Mouse (Mus musculus) kidney, postnatal 25 days (tissue): ENCODE results near the gene Fgd6.

Experiments
- DNase-seq, 2 experiments: peaks; one replicate each; pipeline ENCODE4 v3.0.0; 2021; ENCODE audit warnings: mixed read lengths in 2 of 2

The Fgd6 gene

GRCm38 (mm10) chr10:94035658-94036374 lies at the start of gene Fgd6, which contains the start of gene Vezt:
TSS of gene Fgd6 (plus strand) at chr10:94036001.
TSS of gene Vezt (minus strand) at chr10:94035817.
- DNase-seq, result peak; percentile 99

DNA sequence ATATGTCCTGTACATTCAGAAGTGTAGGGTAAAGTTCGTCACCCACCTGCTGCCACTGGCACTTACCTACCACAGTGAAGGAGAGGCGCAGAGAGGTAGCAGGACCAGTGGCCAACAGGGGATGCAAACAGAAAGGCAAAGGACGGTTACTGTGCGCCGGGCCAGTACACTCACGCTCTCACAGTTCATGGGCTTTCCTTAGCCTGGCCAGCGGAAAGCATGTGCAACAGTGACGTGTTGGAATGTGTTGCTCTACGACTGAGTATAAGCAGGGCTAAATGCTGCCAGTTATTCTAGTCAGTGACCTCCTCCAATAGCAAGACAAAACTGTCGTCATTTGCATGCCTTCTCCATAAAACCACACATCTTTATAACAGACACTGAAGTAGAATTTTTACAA lies 41.7 kb upstream of the Fgd6 start:
- DNase-seq, result no peak

GRCm38 (mm10) chr10:93995100-93995499 lies 40.7 kb upstream of the Fgd6 start:
- no peak for DNase-seq

GRCm38 (mm10) chr10:93999357-93999756 lies 36.4 kb upstream of the Fgd6 start:
- no peak for DNase-seq

DNA sequence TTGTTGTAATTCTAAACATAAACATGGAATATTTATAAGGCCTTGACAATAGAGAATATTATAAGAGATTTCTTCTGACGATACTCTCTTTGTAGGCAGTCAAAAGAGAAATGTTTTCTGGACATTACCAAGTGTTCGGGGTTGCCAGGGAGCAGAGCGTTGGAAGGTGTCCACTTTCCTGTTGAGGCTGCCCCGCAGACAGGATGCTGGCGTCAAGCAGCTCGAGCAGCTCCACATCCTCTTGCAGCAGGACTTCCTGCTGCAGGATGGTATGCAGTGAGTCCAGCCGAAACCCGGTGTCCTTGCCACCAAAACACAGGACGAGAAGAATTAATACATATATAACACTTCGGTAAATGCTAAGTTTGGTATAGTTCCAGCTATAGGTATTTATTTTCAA lies 35.6 kb upstream of the Fgd6 start:
- DNase-seq, result peak; percentile 52 to 78

GRCm38 (mm10) chr10:94008356-94008755 lies 27.4 kb upstream of the Fgd6 start:
- no peak for DNase-seq

DNA sequence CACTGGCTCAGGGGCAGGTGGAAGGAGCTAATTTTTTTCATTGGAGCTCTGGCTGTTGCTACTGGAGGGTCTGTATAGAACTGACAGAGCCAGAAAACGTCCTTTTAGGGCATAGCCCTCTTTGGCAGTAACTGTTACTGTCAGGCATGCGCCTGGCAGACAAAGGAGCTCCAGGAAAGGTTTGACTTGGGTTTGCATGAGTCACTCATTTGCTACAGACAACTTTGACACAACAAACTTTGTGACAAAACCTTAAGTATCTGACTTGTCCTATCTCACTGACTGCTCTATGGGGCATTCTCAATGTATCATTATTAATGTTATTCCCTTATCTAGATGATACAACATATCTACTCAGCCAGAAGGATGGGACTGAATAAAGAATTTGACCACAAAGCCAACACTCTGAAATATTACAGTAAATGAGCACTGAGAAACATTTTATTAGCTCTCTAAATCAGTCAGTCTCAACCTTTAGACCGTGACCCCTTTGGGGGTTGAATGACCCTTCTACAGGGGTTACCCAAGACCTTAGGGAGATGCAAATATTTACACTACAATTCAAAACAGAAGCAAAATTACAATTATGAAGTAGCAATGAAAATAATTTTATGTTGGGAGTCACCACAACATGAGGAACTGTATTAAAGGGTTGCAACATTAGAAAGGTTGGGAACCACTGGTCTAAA lies 25.7 kb upstream of the Fgd6 start:
- no peak for DNase-seq

GRCm38 (mm10) chr10:94011024-94011423 lies 24.8 kb upstream of the Fgd6 start:
- no peak for DNase-seq

- DNase-seq, result peak; percentile 73 to 82
These were observed 22.6 kb upstream of the Fgd6 start for GRCm38 (mm10) chr10:94013196-94013595.

GRCm38 (mm10) chr10:94014200-94014599 lies 21.6 kb upstream of the Fgd6 start:
- peak in 1 of 2 experiments; percentile 13 for DNase-seq

GRCm38 (mm10) chr10:94017455-94017854 lies 18.3 kb upstream of the Fgd6 start:
- DNase-seq, result no peak

DNA sequence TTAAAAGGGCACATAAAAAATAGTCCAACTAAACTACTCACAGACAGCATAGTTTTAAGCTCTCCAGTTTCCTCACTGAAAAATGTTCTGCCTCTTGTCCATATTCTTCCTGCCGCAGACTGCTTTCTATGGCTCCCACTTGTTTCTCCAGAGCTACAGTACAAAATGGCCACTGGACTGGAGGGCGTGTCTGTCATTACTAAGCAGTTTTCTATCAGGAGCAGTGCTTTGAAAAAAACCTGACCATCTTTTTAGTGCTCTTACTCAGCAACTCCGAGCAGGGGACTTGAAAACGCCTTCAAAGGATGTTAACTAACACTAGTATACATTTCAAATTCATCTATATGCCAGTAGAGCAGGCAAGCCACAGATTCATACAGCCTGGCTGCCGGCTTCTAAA lies 15.2 kb upstream of the Fgd6 start:
- DNase-seq, result no peak

- DNase-seq, result no peak
These were observed 14.7 kb upstream of the Fgd6 start for GRCm38 (mm10) chr10:94021059-94021458.

- no peak for DNase-seq
These were observed 10.7 kb upstream of the Fgd6 start for GRCm38 (mm10) chr10:94025079-94025478.

DNA sequence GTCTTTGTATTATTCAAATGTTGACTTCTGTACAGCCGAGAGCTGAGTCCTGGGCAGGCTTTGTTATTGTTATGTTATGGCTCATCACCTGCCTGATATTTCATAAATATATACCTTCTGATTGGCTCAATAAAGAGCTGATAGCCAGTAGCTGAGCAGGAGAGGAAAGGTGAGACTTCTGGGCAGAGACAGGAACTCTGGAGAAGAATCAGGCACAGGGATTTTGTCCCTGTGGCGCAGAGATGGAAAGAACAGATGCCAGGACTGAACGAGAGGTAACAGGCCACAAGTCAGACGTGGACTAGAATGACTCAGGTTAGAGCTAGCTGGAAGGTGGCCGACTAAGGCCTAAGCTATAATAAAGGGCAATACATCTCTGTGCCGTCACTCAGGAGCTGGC lies 7.3 kb upstream of the Fgd6 start:
- DNase-seq, result no peak

DNA sequence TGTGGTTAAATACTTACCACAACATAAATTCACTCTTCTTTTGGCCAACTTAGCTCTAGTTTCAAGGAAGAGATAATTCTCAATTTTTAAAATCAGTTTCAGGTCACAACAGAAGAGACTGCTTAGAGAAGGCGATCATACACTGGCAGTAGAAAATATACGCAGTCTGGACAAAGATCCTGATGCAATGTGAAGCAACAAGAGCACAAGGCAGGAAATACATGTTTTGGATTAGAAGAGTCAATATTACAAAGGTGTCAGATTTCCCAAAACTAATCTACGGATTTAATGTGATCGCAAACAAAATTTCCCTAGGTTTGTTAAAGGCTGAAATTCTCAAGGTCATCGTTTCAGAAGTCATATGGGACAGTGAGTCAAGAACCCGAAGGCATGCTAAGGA lies 4.6 kb upstream of the Fgd6 start:
- no peak for DNase-seq

GRCm38 (mm10) chr10:94034876-94035657 lies 734 bp upstream of the Fgd6 start:
- DNase-seq, result peak; percentile 68 to 81

GRCm38 (mm10) chr10:94036375-94036758 lies 566 bp downstream of the Fgd6 start:
- no peak for DNase-seq

DNA sequence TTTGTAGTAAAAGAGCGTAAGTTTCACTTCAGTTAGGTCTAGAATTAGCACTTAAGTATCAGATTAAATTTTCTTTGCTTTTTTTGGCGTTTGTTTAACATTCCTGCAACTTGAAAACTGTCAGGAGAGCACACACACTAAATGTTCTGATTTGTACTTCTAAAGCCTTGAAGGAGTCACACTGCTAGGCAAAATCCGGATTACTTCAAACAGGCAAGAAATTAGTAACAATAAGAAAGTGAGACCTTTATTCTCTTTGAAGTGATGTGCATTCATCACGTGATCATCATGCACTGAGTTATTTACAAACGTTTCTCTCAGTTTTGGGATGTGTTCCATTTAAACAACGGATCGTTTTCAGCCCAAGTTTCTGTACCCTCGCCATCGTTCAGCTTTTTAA lies 1.4 kb downstream of the Fgd6 start:
- no peak for DNase-seq

DNA sequence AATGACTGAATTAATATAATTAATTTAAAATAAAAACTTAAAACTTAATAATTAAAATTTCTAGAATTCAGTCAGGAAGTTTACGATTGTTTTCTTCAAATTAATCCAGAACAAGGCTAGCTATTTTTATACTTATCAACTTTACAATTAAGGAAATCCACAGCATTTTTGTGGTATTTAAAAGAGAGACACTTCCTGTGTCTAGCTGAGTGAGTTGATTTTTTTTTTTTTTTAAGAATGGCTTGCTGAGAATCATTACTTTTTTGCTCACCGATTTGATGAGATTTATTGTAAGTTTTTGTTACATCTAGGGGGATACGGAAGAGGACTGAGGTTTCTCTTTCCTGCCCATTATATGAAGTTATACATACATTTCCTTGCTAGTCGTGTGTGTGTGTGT lies 1.8 kb downstream of the Fgd6 start:
- DNase-seq, result no peak

DNA sequence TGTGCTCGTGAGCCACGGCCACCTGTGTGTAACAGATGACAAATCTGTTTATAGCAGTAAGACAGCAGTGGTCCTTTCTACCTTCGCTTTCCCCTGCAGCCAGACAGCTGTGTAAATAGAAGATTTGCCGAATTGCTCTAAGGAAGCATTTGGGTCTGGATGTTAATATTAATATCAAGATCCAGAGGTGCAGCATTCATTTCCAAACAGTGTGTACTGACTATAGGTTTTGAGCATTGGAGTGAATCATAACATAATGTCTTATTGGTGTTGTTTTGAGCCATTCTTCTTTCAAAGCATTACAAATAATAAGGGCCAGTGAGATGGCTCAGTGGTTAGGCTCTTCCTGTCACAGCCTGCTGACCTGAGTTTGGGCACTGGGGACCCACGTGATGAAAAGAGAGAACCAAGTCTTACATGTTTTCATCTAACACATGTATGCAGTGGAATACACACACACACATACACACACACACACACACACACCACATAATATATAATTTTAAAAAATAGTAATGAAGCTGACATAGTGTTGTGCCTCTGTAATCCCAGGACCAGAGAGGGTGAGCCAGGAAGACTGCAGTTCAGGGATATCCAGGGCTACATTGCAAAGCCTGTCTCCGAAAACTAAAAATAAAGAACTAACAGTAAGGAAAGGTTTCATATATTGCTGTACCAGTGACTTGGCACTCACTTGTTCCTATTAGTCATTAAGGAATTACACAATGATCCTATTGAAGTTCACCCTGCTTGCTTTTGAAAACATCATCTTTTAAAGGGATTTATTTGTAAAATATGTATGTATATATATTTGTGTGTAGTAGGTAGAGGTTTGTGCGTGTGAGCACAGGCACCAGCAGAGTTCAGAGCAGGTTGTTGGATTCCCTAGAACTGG lies 2.8 kb downstream of the Fgd6 start:
- no peak for DNase-seq

GRCm38 (mm10) chr10:94043908-94044307 lies 8.1 kb downstream of the Fgd6 start:
- no peak for DNase-seq

- no peak for DNase-seq
These were observed 9.5 kb downstream of the Fgd6 start for GRCm38 (mm10) chr10:94045301-94045700.
